Mouse (Mus musculus) leukemia stem cell, adult 10-12 weeks (primary cell): ENCODE measurements around the gene Maff. TPM values are rescaled to one million over a fixed set of nuclear protein-coding genes. Genes with fewer than 3 reads are reported as not detected.

Source experiments
- polyA plus RNA-seq: library from polyadenylated mRNA; stranded (reverse); fragments of >175 nt; gene quantifications from 2 replicates; pipeline ENCODE4 v1.2.3, GENCODE M21; 2012; ENCODE audit warnings: low replicate concordance

Gene Maff
- 2.2 and 2.7 TPM in 2 replicates for polyA plus RNA-seq

DNA sequence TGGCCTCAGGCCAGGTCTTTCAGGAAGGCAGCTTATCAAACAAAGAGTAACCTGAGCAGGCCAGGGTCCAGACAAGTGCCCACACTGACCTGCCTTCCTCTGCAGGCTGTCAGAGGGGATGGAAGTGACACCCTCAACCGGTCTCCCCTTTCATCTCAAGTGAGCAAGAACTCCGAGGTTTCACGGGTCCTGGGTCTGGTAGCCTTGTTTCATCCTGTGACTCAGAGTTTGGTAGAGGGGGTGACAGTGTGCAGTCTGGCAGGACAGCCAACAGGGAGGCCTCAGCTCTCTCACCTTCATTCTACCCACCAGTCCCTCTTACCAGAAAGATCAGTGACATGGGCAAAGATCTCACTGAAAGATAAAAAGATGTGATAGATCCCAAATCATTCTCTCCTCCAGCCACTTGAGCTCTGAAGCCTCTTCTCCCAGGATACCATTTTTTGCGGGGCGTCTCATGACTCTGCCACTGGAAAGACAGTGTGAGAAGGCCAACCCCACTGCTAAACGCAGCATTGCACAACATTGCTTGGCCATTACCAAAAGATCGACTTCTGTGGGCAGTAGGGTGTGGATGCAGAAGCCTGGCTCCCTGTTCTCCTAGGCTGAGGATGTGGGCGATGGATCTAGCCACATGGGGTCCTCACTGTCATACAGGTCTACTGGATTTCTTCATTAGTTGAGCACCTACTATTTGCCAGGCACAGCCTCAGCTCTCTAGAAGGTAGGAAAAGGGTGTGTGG is at the start of gene Maff:
Gene Maff (plus strand): TSS at position 571 of the 743 bp plus-strand sequence.

DNA sequence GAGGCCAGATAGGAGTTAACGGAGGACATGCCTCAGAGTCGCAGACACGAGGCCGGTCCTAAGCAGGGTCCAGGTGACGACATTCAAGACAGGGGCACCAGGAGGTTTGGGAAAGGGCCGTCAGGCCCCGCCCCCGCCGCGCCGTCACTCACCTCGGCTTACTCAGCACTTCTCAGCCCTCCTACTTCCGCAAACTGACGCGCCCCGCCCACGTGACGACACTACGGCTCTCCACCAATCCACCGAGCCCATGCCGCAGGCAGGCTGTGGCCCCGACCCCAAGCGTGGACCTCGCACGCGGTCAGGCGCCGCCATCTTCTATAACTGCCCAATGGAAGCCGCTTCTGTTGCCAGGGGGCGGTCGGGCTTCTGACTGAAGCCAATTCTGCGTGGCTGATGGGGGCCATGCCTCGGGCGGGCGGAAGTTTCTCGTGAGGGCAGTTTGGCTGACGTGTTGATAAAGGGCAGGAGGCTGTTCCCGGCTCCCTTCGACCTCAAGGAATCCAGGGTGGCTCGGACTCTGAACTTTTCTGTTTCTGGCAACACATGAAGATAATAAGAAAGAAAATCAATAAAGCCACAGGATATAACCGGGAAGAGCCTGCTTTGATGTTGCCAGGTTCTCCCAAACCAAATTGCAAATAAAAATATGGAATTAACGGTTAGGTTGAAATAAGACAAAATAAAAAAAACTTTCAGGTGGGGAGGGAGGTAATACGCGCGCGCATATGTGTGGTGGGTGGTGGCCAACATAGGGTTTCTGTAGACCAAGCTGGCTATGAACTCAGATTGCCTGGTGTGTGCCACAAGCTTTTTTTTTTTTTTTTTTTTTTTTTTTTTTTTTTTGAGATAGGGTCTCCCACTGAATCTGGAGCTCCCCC is 18.1 kb upstream of the Maff start, which contains the start of gene Pla2g6:
Gene Pla2g6 (minus strand): TSS at position 333 of the 881 bp plus-strand sequence.

DNA sequence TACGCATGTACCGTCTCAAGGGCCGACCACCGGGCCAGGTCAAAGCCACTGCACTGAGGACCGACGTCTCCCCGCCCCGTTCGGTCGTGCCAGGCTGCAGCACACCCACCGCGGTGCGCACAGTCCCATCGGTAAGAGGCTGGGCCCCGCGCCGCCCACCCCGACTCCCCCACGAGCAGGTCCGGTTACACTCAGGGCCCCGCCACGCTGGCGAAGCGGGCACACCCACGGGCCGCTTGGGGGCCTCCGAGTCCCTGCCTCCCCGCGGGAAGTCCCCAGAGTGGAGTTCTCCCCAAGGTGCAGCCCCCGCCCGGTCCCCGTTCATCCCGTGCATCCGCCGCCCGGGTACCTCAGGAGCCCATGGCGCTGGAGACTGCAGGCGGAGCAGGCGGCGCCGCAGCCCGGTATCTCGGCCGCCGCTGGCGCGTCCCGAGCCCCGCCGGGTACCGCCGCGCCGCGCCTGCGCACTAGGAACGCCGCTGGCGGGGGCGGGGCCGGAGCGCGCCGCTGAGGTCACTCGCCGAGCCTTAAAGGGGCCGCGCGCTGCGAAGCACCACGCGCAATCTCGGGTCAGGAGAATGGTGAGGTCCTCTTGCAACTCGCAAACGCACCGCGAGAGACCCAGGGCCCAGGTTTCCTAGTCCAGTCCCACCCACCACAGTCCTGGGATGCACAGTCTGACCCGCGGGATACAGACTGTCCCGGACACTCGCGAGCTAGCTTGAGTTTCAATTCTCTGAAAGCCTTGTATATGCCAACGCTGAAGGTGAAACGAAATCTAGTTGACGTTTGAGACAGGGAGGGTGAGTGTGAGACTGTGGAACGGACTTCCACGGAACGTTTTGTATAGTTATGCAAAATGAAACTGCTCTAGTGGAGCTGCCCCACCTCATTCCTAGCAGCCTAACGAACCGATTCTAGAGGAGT is 56.7 kb downstream of the Maff start, which contains the start of gene Tmem184b:
Gene Tmem184b (minus strand): TSS at position 734 of the 927 bp plus-strand sequence.

Other genes starting within 250 kb of the Maff start
- gene Micall1, start 237.7 kb upstream of the Maff start, polyA plus RNA-seq: 15.6 and 50.5 TPM in 2 replicates
- 65.9 and 87.9 TPM in 2 replicates for gene Polr2f, start 205.6 kb upstream of the Maff start, polyA plus RNA-seq
- 1.7 TPM in 1 of 2 replicates, not detected in the other for gene 1700088E04Rik, start 205.4 kb upstream of the Maff start, polyA plus RNA-seq
- gene Sox10, start 181.4 kb upstream of the Maff start, polyA plus RNA-seq: 0.42 TPM in 1 of 2 replicates, not detected in the other
- 17.4 and 21.0 TPM in 2 replicates for gene Pick1, start 117.4 kb upstream of the Maff start, polyA plus RNA-seq
- gene Gm49486, start 117.2 kb upstream of the Maff start, polyA plus RNA-seq: not detected in 2 replicates
- not detected in 2 replicates for gene Slc16a8, start 91.9 kb upstream of the Maff start, polyA plus RNA-seq
- gene Baiap2l2, start 61.1 kb upstream of the Maff start, polyA plus RNA-seq: 0.08 TPM in 1 of 2 replicates, not detected in the other
- gene Pla2g6, start 18.2 kb upstream of the Maff start, polyA plus RNA-seq: 54.7 and 64.1 TPM in 2 replicates
- gene Tmem184b, start 56.9 kb downstream of the Maff start, polyA plus RNA-seq: 53.1 and 68.5 TPM in 2 replicates
- gene Csnk1e, start 108.9 kb downstream of the Maff start, polyA plus RNA-seq: 30.9 and 51.5 TPM in 2 replicates
- gene Kcnj4, start 158.6 kb downstream of the Maff start, polyA plus RNA-seq: not detected in 2 replicates
- gene Kdelr3, start 169.8 kb downstream of the Maff start, polyA plus RNA-seq: 0.20 TPM in 1 of 2 replicates, not detected in the other
- 56.6 and 58.3 TPM in 2 replicates for gene Ddx17, start 200.1 kb downstream of the Maff start, polyA plus RNA-seq